Mouse (Mus musculus): ENCODE results near the gene Nxnl1.

The Nxnl1 gene

DNA sequence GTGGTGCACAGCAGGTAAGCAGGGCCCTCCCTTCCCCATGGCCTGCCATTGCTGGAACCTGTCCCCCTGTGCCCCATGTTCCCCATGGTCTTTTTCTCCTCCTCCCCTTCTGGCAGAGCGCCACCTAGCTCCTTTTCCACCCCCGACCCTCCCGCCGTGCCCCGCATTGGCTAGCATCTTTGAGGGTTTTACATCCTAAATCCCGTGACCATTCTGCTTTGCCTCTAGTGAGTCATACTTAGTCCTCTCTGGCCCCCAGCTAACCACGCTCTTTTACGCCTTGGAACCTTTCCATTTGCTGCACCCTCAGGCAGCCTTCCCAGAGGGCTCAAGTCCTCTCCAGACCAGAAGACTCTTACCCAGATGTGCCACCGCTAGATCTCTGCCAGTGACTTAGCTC lies 13.8 kb upstream of the Nxnl1 start:
- no peak for DNase-seq (ENCODE audit: low spot score)

DNA sequence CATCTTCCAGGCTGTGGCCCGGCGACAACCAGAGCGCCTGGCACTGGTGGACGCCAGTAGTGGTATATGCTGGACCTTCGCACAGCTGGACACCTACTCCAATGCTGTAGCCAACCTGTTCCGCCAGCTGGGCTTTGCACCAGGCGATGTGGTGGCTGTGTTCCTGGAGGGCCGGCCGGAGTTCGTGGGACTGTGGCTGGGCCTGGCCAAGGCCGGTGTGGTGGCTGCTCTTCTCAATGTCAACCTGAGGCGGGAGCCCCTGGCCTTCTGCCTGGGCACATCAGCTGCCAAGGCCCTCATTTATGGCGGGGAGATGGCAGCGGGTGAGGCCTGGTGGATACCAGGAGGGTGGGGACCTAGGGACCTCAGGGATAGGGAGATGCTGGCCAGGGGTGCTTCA lies 13.1 kb upstream of the Nxnl1 start:
- DNase-seq (ENCODE audit: low spot score) = peak; percentile 64

DNA sequence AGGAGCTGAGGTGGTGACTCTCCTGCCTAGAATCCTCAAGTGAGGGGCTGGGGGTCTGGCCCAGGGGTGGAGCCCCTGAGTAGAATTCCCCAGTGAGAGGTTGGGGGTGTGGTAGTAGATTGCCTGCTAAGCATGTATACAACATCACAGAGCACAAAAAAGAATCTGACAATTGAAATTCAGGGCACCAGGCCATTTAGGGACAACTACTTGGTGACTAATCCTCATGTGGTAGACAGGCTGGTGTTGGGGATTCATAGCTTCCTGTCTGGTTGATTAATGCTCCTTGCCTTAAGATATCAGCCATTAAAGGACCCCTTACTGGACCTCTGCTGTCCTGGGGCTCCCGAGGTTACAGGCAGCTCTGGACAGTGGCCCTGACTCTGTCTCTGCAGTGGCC lies 12.6 kb upstream of the Nxnl1 start:
- no peak for DNase-seq (ENCODE audit: low spot score)

DNA sequence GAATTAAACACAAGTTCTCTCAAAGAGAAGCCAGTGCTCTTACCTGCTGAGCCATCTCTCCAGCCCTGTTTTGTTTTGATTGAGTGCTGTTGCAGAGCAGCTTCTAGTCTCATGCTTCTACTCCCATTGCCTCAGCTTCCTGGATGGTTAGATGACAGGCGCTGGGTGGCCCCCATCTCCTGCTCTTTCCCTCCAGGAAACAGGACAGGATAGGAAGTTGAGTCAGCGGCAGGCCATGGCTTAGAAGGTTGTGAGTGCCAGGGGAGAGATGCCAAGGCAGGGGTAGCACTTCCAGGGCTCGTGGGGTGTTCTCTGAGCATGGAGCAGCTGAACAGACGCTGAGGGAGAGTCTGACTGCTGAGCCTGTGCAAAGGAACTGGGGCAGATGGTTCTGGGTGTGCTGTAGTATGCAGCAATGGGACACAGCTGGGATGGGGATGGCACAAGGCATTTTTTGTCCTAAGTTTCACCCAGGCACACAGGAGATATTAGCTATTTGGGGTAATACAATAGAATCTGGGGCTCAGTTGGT lies 11.5 kb upstream of the Nxnl1 start:
- DNase-seq (ENCODE audit: low spot score) = no peak

DNA sequence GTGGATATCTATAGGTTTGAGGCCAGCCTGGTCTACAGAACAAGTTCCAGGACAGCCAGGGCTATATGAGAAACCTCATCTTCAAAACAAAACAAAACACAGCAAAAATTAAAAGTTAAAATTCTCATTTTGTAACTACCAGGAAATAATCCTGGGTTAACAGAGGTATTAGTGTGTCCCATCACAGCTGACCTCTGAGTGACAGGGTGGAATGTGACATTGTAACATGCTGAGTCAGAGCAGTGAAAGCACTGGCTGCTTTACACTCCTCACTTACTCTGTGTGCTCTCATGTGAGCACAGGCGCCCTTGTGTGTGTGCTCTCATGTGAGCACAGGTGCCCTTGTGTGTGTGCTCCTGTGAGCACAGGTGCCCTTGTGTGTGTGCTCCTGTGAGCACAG lies 8.6 kb upstream of the Nxnl1 start:
- no peak for DNase-seq (ENCODE audit: low spot score)

DNA sequence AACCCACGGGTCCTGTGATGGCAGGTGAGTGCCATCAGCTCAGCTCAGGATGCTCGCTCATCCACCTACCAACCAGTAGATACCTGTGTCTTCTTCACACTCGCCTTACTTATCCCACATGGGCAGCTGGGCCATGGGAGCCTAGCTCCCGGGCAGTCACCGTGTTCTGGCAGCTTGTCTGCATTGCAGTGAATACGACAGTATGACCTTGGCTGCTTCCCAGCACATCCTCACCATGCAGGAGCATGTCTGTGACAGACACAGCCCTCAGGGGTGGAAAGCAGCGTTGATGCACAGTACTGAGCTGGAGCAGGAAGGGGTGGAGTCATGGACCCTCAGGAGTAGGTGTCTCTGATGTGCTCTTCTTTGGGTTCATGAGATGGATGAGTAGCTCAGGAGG lies 8.0 kb upstream of the Nxnl1 start:
- no peak for DNase-seq (ENCODE audit: low spot score)

DNA sequence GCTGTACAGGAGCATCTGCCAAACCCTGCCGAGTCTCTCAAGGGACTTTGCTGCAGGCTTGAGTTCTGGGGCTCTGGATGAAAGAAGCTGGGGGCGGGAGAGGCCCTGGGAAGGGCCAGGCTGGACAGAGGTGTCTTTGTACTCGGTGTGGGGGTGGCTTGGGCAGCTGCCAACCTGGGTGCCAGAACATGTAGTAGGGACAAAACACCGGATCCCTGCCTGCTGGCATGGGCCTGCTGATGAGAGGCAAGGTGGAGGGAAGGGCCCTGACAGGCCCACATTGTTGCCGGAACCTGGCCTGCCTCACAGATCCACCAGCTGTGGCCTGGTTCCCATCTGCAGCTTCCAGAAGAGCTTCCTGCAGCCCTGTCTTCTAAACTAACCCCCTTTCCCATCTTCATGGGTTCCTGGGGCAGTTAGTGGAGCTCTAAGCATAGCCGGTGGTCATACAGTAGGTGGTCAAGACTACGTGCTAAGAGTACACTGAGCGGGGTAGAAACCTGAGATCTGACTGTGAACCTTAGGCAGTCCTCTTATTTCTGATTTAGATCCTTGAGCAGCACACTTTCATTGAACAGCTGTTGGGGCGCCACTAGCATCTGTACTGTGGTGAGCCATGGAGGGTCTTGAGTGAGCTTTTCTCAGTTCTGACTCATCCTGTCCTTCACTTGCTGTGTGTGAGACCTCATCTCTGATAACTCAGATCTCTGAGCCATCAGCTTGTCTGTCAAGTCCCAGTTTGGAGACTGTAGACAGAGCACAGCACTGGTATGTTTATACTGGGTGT lies 6.6 kb upstream of the Nxnl1 start:
- peak; percentile 77 for DNase-seq (ENCODE audit: low spot score)

DNA sequence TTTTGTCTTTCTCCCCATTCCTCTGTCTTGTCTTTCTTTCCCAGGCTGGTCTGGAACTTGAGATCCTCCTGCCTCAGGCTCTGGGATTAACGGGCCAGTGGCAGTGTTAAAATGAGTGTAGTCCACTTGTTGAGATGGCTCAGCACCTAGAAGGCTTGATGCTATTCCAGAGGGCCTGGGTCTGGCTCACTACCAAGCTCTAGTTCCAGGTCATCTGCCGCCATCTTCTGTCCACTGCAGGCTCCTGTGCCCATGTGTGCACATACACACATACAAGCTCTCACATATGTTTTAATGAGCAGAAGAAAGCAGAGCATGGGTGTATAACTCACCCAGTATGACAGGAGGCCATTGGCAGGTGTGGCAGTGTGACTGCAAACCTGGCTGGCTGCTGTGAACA lies 5.7 kb upstream of the Nxnl1 start:
- DNase-seq (ENCODE audit: low spot score) = no peak

DNA sequence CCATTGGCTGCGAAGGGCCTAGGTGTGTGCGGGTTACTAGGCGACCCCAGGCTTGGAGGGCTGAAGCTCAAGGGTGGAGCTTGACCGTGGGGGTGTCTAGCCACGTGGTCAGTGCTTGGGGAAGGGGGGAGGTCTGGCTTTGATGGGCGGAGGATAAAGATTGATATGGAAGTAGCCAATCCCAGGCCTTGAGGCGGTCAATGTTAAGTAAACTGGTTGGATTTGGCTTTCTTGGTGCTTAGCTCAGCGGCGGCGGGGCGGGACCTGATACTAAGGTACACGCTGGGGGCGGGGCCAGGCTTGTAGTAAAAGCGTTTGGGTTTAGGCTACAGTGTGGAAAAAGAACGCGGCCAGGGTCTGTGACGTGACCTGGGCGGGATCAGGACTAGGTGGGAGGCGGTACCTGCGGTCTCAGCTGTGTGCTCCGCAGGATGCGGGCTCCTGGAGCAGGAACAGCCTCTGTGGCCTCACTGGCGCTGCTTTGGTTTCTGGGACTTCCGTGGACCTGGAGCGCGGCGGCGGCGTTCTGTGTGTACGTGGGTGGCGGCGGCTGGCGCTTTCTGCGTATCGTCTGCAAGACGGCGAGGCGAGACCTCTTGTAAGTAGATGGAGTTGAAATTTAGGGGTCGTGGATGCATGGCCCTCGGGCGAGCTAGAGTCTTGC lies 4.0 kb upstream of the Nxnl1 start:
- DNase-seq (ENCODE audit: low spot score) = peak; percentile 94

DNA sequence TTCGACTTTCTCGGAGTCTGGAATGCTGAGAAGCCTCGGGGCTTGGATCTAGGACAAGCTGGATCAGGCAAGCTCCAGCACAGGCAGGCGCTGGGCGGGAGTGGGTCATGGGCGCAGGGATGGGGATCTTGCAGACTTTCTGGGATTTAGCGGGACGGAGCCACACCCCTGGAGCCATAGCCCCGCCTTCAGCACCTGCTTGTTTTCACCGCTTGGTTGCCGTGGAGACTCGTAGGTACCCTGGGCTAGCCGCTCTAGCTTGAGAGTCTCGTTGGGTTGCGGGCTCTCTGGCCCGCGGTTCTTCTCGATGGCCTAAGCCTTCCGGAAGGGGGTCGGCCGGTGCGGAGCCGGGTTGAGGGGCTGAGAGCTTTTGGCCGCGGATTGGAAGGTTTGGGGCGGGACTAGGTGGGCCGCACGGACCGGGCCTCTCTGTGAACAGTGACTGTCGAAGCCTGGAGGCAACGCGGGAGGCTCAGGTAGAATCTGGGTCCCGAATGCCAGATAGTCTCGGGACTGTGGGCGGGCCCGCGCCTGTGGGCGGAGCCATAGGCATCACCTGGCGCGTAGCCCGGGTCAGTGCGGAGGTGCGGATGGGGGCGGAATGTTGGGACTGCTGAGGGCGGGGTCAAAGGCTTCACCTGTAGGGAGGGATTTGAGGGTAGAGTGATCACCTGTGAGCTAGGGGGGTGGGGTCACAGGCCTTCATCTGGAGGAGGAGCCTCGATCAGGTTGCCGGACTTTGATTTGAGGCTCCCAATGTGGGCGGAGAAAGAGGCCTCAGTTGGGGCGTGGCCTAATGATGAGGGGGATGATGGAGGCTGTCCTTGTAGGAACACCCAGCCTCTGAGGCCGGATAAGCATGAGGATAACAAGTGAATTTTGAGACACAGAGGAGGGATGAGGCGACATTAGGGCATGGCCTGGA lies 3.2 kb upstream of the Nxnl1 start:
- peak; percentile 89 for DNase-seq (ENCODE audit: low spot score)

DNA sequence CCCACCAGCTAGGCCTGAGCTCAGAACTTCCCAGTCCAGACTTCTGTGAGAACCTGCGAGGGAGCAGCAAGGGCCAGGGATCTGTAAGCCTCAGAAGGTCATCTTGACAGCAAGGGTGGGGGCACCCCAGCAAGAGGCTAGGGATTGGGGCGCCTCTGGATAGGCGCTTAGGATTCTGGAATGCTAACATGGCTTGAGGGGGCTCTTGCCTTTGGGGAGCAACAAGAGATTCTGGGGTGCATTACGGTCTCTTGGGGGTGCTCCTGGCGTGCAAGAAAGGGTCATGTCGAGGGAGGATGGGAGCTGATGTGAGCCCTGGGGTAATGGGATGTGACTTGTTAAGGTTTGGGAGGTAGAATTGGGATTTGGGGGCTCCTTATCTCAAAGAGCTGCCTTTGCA lies 2.5 kb upstream of the Nxnl1 start:
- no peak for DNase-seq (ENCODE audit: low spot score)

DNA sequence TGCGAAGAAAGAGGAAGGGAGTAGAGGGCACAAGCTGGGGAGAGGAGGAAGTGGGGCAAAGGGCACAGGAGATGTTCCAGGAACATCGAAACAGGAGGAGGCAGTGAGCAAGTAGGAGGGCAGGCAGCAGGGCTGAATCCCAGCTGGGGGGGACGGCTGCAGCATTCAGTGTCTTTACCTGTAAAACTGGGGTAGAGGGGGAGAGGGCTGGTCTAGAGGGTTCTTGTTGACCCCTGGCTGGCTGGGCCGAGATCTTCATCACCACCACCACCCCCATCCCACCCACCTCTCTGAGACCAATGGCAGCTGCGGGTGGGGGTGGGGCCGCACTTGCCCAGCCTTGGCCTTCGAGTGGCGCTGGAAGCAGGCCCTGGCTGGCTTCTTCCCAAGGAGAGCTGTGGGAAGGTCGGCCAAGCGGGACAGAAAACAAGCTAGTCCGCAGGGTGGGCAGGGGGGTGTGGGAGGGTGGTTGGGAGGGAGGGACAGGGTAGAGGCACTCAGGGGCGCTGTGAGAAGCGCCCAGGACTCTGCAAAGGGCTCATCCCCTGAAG lies 2.1 kb upstream of the Nxnl1 start, which contains the start of gene Slc27a1:
Gene Slc27a1 (plus strand): TSS at position 496 of the 551 bp plus-strand sequence.
- peak; percentile 91 for DNase-seq (ENCODE audit: low spot score)

DNA sequence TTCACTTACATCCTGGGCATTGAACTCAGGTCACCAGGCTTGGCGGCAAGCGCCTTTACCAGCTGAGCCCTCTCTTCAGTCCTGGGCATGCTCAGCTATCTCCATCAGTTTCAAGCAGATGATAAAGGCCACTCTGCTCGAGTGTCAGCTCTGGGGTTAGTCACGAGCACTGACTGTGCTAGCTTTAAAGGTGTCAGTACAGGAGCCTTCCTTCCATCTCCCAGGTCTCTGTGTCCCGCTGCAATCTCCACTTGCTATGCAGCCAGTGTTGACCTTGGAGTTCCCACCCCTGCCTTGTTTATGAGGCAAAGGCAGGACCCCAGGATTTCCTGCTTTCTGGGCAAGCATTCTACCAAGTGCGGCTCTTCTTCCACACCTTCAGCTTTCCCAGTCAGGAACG lies 1.2 kb upstream of the Nxnl1 start:
- no peak for DNase-seq (ENCODE audit: low spot score)

DNA sequence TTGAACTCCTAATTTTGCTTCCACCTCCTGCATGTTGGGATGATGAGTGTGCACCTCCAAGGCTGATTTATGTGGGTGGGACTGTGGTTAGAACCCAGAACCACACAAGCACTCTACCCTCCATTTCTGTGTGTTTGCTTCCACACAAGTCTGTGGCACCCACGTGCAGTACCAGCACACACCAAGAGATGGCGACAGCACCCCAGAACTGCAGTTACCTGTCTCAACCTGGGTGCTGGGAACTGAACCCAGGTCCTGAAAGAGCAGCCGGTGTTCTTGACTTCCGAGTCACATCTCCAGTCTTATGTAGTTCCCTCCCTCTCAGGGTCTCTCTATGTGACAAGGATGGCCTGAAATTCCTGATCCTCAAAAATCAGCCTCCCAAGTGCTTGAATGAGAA lies 2.4 kb downstream of the Nxnl1 start:
- DNase-seq (ENCODE audit: low spot score) = no peak

DNA sequence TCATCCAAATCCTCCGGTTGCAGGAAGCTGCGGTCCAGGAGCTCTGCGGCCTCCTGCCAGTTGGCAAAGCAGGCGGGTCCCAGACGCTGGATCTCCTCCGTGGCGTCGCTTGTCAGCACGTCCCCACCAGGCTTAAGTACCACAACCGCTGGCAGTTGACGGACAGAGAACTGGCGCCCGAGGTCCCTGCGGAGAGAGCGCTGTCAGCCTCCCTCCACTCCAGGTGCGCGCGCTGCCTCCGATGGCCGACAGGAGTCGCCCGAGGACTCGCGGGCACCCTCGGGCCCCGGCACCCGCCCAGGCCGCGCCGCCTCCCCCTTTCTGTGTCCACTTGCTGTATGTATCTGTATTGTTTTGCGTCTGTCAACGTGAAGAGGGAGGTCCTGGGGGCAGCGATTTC lies 3.6 kb downstream of the Nxnl1 start:
- DNase-seq (ENCODE audit: low spot score) = peak; percentile 67

DNA sequence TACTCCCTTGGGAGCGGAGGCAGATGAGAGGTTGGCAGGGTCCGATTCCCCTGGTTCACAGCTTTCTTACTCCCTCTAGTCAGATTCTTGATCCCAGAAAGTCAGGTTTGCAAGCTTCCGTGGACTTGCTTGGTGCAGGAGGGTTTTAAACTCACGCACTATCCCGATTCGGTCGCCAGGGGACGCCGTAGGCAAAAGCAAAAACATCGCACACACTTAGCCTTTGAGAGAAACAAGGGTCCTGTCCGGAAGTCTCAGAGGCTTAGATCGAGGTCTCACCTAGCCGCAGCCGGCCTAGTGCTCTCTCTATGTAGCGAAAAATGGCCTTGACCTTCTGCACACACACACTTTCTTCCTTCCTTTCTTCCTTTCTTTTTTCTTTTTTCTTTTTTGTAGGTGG lies 5.0 kb downstream of the Nxnl1 start:
- DNase-seq (ENCODE audit: low spot score) = no peak

DNA sequence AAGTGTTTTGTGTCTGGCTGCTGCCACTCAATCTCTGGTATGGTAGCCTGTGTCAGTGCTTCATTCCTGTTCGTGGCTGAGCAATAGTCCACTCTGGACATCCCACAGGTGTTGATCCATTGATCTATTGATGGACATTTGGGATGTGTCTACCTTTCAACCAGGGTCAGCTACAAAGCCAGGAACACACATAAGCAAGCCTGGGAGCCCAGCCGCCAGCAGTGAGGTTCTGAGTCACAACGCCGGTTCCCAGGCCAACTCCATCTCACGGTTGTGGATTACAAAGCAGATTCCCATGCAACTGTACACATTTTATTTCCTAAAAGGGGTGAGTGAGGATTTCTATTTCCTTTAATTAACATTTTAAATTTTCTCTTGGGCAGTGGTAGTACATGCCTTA lies 5.6 kb downstream of the Nxnl1 start:
- DNase-seq (ENCODE audit: low spot score) = no peak

DNA sequence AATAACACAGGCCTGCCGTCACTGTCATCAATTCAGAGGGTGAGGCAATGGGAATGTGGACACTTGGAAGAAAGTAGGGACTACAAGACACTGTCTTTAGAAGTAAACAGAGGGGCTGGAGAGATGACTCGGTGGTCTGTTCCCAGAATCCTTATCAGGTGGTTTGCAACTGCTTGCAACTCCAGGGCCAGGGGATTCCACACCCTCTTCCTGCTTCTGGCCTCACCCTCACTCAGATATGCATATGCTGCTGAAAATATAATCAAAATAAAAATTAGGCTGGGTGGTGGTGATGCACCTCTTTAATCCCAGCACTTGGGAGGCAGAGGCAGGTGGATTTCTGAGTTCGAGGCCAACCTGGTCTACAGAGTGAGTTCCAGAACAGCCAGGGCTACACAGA lies 6.3 kb downstream of the Nxnl1 start:
- no peak for DNase-seq (ENCODE audit: low spot score)

DNA sequence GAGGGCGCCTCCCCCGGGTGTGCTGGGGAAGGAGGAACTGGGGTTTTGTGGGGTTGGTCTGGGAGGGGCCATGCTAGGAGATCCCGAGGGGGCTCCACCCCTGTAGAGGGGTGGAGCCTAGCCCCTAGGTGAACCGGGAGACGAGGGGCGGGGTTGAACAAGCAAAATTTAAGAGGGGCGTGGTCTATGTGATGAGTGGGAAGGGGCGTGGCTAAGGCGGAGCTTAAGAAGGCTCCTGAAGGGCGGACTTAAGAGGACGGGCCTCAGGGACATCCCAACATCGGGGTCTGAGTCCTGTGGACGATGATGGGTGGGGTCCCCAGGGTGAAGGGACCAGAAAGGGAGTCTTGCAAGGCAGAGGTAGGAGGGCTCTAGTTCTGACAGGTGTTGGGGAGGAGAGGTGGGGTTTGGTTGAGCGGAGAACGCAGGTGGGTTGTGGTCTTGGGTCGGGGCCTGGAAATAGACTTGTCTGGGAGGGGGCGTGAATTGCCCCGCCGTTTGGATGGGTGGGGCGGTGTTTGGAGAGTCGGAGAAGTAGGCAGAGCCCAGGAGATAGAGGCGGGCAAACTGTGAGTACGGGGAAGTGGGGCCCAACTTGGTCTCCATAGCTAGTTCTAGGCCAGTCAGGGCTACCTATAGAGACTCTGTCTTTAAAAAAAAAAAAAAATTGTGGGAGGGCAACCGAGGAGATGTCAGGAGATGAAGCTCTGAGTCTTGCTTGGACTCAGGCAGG lies 7.3 kb downstream of the Nxnl1 start:
- DNase-seq (ENCODE audit: low spot score) = peak; percentile 83

DNA sequence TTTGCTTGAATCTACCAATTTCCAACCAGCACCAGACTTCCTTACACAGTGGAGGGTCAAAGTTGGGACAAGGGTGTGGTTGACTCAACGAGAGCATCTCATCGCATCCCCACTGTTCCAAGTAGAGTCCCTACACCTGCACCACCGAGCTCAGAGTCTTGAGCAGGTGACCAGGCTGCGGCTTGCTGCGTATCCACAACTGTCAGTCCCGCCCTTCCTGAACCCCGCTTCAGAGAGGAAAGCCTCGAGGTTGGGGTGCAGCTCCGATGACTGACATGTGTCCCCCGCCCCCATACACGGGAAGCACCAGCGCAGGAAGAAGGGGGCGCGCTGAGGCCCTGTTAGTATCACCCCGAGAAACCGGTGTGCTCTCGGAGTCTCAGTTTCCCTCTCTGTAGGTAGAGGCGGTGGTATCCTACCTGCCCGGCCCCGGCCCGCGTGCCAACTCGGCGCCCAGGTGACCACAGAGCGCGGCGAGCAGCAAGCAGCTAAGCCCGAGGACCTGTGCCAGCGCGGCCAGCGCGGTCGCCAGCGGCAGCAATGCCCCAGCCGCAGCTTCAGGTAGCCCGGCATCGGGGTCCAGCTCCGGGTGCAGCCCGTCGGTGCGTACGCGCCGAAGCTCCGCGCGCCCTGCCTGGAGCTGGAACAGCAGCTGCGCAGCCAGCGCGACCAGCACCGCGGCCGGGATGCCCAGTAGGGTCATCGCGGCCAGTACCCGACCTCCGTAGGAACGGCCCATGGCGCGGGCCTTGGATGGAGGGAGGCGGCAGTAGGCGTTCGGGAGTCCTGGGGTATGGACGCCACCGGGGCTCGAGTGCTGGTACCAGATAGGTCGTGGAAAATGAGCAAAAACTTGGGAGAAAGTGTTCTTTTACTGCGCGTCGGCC lies 8.1 kb downstream of the Nxnl1 start, which contains the start of gene Tmem221:
Gene Tmem221 (minus strand): TSS at position 801 of the 887 bp plus-strand sequence.
- no peak for DNase-seq (ENCODE audit: low spot score)
